Mouse (Mus musculus) lung, postnatal 0 days (tissue): ENCODE data around the gene Fbxl13.

Source experiments
- CTCF ChIP-seq: IDR thresholded peaks from 2 replicates; pipeline ENCODE4 v1.5.1; 2016; ENCODE audit warnings: antibody characterized with exemption, mild to moderate bottlenecking
- EP300 ChIP-seq: IDR thresholded peaks from 2 replicates; pipeline ENCODE4 v1.6.1; 2016; ENCODE audit warnings: antibody characterized with exemption, mild to moderate bottlenecking, control low read depth

GRCm38 (mm10) chr5:21646133-21646491 is 678 bp upstream of the Fbxl13 start:
- TF ChIP-seq CTCF (no peak), EP300 (no peak; the same call in 1 of the 2 replicates)
